Mouse (Mus musculus) cerebellum, adult 2 months (tissue): ENCODE results near the gene Bmf. TPM values are rescaled to one million over a fixed set of nuclear protein-coding genes. Genes with fewer than 3 reads are reported as not detected.
A peak's percentile ranks its signal among the peaks of the same experiment; 100 is the strongest.

Experiments
- DNase-seq, 2 experiments: peaks; one replicate each; pipeline ENCODE4 v3.0.0; 2021
- H3K27ac ChIP-seq: fragments of 200-500 bp; 2 replicates; pipeline ENCODE4 v1.5.1; 2012; ENCODE audit warnings: low read length, control low read depth, inconsistent platforms; ENCODE audit not compliant: insufficient read depth
- H3K27me3 ChIP-seq: fragments of 200-500 bp; 2 replicates; pipeline ENCODE4 v1.6.1; 2012; ENCODE audit warnings: inconsistent platforms, mild to moderate bottlenecking, low read length, moderate library complexity; ENCODE audit not compliant: control insufficient read depth, insufficient read depth
- H3K4me1 ChIP-seq: fragments of 200-500 bp; 2 replicates; pipeline ENCODE4 v1.6.1; 2011; ENCODE audit warnings: low read length; ENCODE audit not compliant: control insufficient read depth, insufficient read depth
- H3K4me3 ChIP-seq: fragments of 200-500 bp; replicated peaks from 2 replicates; pipeline ENCODE3; 2011; ENCODE audit warnings: mild to moderate bottlenecking, low read depth, low read length, control low read depth; ENCODE audit not compliant: insufficient read depth
- CTCF ChIP-seq: fragments of 200-500 bp; IDR thresholded peaks from 2 replicates; pipeline ENCODE4 v1.5.1; 2011; ENCODE audit warnings: low read depth, mild to moderate bottlenecking, control low read depth, low read length, moderate library complexity, borderline replicate concordance; ENCODE audit not compliant: insufficient read depth
- POLR2A ChIP-seq: fragments of 200-500 bp; IDR thresholded peaks from 2 replicates; pipeline ENCODE4 v1.6.1; 2011; ENCODE audit warnings: low read length, control low read depth, borderline replicate concordance; ENCODE audit not compliant: insufficient read depth
- whole genome bisulfite sequencing: fragments of 180-500 bp; shearing (Covaris S2); methylation state at CpG from one replicate; pipeline ENCODE4 v1.1.7; 2018; 5-methylcytosine and 5-hydroxymethylcytosine counted together
- polyA plus RNA-seq: library from polyadenylated mRNA; depleted of rRNA; stranded (reverse); fragments of >200 nt; gene quantifications from 2 replicates; pipeline ENCODE4 v1.2.3, GENCODE M21; 2012; rRNA removed

Gene Bmf
- polyA plus RNA-seq, 1 experiment, result 8.6 TPM

DNA sequence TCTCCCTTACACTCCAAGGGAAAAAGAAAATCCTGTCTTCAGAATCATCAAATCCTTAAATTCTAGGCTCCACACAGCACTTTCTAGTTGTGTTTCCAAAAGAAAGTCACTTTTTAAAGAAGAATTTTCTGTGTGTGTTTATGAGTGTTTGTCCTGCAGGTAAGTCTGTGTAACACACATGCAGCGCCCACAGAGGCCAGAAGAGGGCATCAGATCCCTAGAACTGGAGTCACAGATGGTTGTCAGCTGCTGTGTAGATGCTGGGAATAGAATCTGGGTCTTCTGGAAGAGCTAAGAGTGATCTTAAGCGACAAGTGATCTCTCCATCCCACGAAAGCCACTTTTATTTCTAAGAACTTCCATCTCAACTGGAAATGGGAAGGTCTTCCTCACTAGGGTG, 61.7 kb downstream of the Bmf start:
- DNase-seq, result no peak
- 76% methylated on average over 3 of the region's 3 CpGs for WGBS
- no peak for TF ChIP-seq POLR2A
- peak; percentile 18; the same call in 1 of the 2 replicates for TF ChIP-seq CTCF
- Histone ChIP-seq H3K4me3 (no peak overlapping the region), H3K27me3 (no peaks in the 10 kb centered on the region), H3K27ac (no peak overlapping the region), H3K4me1 (no peaks in the 10 kb centered on the region)

DNA sequence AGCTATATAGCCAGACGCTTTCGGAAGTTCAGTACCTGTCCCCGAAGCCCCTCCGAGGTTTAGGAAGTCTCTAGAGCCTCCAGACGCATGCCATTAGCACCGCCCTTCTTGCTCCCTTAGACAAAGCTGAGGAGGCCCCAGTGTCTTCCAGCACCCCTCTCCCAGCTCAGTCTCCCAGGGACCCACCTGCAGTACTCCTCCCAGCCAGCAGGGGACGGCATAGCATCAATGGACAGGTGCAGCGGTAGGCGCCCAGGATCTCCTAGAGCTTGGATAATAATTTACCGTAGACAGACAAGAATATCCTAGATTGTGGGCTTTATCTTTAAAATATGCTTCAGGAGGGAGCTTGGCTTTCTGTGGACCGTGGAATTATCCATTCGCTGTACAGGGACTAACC, 62.6 kb downstream of the Bmf start:
- H3K4me3 ChIP-seq, result no peak overlapping the region
- peak; percentile 68 to 83 for DNase-seq
- WGBS, result 18% methylated on average over 12 of the region's 12 CpGs
- peak; percentile 95 for TF ChIP-seq CTCF
- TF ChIP-seq POLR2A, result no peak
- H3K27me3 ChIP-seq, result no peaks in the 10 kb centered on the region
- no peak overlapping the region for H3K27ac ChIP-seq
- H3K4me1 ChIP-seq, result no peaks in the 10 kb centered on the region

DNA sequence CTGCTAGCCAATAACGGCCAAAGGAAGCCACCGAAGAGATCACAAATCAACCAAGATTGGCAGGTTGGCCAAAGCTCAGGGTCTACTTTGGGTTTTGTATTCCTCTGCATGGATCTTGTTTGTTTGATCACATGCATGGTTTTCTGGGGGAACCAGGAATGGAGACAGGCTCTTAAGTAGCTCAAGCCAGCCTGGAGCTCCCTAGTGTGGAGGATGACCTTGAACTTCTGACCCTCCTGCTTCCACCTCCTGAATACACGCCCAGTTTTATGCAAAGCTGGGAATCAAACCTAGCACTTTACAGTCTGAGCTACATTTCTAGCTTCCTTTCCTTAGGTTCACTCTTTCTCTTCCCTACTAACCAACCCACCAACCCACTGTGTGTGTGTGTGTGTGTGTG, 64.1 kb downstream of the Bmf start:
- 67% methylated on average over 3 of the region's 3 CpGs for WGBS

DNA sequence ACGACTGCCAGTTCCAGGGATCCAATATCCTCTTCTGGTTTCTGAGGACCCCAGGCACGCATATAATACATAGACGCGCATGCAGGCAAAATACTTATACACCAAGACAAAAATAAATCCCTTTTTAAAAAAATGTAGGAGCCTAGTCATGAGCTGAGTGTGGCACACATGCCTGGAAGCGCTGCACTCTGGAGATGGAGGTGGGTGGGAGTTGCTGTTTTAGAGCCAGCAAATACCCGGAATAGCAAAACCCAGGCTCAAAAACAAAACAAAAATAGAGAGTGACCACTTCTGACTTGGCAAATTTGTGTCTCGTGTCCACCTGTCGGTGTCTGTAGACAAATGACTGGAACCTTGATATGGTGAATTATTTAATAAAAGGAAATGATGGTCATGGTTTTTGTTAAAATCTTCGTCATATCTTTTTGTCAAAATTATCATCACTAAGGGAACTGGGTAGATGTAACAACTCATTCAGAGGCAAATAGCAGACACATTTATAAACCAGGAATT, 65.0 kb downstream of the Bmf start:
- 70% methylated on average over 9 of the region's 9 CpGs for WGBS
- H3K4me1 ChIP-seq, result no peaks in the 10 kb centered on the region
- H3K4me3 ChIP-seq, result no peak overlapping the region
- H3K27ac ChIP-seq, result no peak overlapping the region
- H3K27me3 ChIP-seq, result no peaks in the 10 kb centered on the region
- TF ChIP-seq CTCF (no peak), POLR2A (no peak)
- DNase-seq, result no peak

More for the DNA sequence above, 64.1 kb downstream of the Bmf start:
- Histone ChIP-seq H3K4me1 (no peaks in the 10 kb centered on the region), H3K27ac (no peak overlapping the region), H3K27me3 (no peaks in the 10 kb centered on the region), H3K4me3 (no peak overlapping the region)
- no peak for DNase-seq
- TF ChIP-seq CTCF, result no peak
- no peak for TF ChIP-seq POLR2A

DNA sequence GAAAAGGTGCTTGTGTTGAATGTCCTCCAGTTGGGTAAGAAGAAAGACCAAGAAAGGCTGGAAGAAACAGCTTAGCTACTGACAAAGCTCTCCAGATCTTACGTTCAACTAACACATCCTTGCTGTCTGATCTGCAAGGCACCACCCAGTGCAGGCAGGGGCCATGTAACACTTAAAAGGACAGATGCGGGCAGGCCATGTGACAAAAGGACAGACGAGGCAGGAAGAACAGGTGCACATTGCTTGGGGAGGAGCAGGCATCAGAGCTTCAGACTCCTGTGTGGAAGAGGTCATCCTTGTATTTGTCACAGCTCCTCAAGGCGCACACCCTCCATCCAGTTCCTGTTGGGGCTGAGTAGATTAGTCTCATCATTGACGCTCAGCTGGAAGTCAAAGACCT, 66.5 kb downstream of the Bmf start:
- H3K4me3 ChIP-seq, result no peak overlapping the region
- peaks cover 5% of the 10 kb centered on the region for H3K4me1 ChIP-seq
- H3K27me3 ChIP-seq, result no peaks in the 10 kb centered on the region
- 83% methylated on average over 5 of the region's 5 CpGs for WGBS
- TF ChIP-seq CTCF (no peak), POLR2A (no peak)
- DNase-seq, result no peak
- no peak overlapping the region for H3K27ac ChIP-seq

DNA sequence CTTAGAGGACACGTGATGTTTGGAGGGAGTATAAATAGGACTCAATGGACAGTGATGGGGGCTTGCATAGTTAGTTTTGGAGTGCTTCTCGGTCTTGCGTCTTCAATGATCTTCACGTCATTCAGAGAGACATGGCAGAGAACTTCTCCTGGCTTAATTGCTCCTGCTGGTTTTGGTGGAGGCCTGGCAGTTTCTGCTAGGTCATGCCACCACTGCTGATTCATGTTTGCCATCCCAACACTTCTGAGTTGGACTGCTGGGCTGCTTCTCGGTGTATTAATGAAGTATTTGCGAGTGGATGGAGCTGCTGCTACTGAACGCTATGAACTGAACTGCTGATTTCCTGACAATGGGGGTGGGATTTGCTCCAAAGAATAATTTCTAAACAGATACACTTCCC, 68.6 kb downstream of the Bmf start:
- no peak for DNase-seq
- TF ChIP-seq CTCF, result no peak
- TF ChIP-seq POLR2A, result no peak
- Histone ChIP-seq H3K4me3 (no peak overlapping the region), H3K4me1 (peaks cover 5% of the 10 kb centered on the region), H3K27ac (no peak overlapping the region), H3K27me3 (no peaks in the 10 kb centered on the region)
- WGBS, result 91% methylated on average over 7 of the region's 7 CpGs

DNA sequence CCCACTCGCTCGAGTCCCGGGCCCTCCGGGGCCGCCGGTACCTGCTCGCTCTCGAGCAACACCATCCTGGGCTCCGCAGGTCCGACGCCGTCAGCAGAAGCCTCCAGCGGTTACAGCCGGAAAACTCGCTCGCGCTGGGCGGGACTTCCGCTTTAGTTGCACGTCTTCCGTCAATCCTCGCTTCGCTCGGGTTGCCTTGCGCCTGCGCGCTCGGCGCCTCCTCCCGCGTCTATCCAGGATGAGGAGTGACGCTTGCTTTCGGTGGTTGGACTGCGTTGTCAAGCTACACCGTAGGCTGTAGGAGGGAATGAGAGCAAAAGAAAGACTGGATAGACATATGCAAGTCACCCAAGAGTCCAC, 70.0 kb downstream of the Bmf start, which contains the start of gene Srp14:
TSS of gene Srp14 (minus strand) at position 162 of the 360 bp plus-strand sequence.
- Histone ChIP-seq H3K27me3 (no peaks in the 10 kb centered on the region), H3K4me3 (peak within 1 kb of the TSS; percentile 67), H3K27ac (peak within 1 kb of the TSS; percentile 23; the same call in 1 of the 2 replicates), H3K4me1 (peaks cover 5% of the 10 kb centered on the region)
- TF ChIP-seq POLR2A, result peak; percentile 95
- TF ChIP-seq CTCF, result no peak
- DNase-seq, result peak; percentile 93 to 94
- under 1% methylated on average over 35 of the region's 35 CpGs for WGBS

DNA sequence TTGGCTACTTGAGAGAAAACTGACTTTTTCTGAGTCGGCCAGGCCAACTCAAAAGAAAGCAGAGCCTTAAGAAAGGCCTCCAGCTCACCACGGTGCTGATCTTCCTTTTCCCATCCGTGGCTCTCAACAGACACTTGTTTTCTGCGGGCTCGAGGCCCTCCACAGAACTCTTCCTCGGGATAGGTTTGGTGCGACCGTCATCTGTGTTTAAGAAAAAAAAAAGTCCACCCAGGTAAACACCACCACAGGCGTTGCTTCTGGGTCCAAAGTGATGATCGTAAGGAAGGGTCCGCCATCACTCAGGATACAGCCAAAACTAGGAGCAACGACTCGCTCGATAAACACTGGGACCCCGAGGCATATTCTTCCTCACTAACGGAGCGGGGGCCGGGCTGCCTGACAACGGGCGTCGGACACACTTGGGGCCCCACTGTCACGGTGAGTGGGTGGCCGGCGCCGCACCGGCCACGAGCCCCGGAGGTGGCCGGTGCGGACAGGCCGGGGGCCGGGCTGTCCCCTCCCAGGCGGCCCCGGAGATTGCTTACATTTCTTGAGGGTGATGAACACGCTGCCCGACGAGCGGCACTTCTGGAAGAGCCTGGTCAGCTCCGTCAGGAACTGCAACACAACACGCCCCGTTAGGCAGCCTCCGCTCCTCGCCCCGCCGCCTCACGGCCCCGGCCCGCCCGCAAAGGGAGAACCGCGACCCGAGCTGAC, 70.5 kb downstream of the Bmf start:
- peaks cover 5% of the 10 kb centered on the region for H3K4me1 ChIP-seq
- no peak for DNase-seq
- H3K27ac ChIP-seq, result 0 out of 2 replicates have a peak overlapping the region, but pooled peaks have one; percentile 23
- H3K27me3 ChIP-seq, result no peaks in the 10 kb centered on the region
- TF ChIP-seq POLR2A (no peak), CTCF (no peak)
- under 1% methylated on average over 52 of the region's 52 CpGs for WGBS
- peak overlapping the region; percentile 67 for H3K4me3 ChIP-seq

Other genes with a start within 250 kb of the Bmf start
- gene Gpr176, start 176.3 kb downstream of the Bmf start, polyA plus RNA-seq, result 4.4 and 5.6 TPM in 2 replicates
- gene Eif2ak4, start 161.1 kb downstream of the Bmf start, polyA plus RNA-seq, result 21.5 and 23.0 TPM in 2 replicates
- 219 and 221 TPM in 2 replicates for gene Srp14, start 70.0 kb downstream of the Bmf start, polyA plus RNA-seq
- 2.9 and 3.4 TPM in 2 replicates for gene Bub1b, start 48.5 kb upstream of the Bmf start, polyA plus RNA-seq
- gene Pak6, start 113.6 kb upstream of the Bmf start, polyA plus RNA-seq, result 5.6 and 6.4 TPM in 2 replicates
- 0.41 and 0.82 TPM in 2 replicates for gene Ankrd63, start 154.3 kb upstream of the Bmf start, polyA plus RNA-seq
- gene Plcb2, start 178.8 kb upstream of the Bmf start, polyA plus RNA-seq, result 0.86 and 0.97 TPM in 2 replicates
- 21.8 and 22.0 TPM in 2 replicates for gene Inafm2, start 196.1 kb upstream of the Bmf start, polyA plus RNA-seq
- 8.3 and 8.5 TPM in 2 replicates for gene Ccdc9b, start 213.0 kb upstream of the Bmf start, polyA plus RNA-seq
- not detected in 2 replicates for gene Phgr1, start 223.1 kb upstream of the Bmf start, polyA plus RNA-seq
- 212 and 227 TPM in 2 replicates for gene Disp2, start 230.0 kb upstream of the Bmf start, polyA plus RNA-seq